Mouse (Mus musculus) lung, postnatal 0 days (tissue): Measurements from ENCODE around the gene Taf13.

Experiments used
- CTCF ChIP-seq: IDR thresholded peaks from 2 replicates; pipeline ENCODE4 v1.5.1; 2016; ENCODE audit warnings: antibody characterized with exemption, mild to moderate bottlenecking
- EP300 ChIP-seq: IDR thresholded peaks from 2 replicates; pipeline ENCODE4 v1.6.1; 2016; ENCODE audit warnings: antibody characterized with exemption, mild to moderate bottlenecking, control low read depth

DNA sequence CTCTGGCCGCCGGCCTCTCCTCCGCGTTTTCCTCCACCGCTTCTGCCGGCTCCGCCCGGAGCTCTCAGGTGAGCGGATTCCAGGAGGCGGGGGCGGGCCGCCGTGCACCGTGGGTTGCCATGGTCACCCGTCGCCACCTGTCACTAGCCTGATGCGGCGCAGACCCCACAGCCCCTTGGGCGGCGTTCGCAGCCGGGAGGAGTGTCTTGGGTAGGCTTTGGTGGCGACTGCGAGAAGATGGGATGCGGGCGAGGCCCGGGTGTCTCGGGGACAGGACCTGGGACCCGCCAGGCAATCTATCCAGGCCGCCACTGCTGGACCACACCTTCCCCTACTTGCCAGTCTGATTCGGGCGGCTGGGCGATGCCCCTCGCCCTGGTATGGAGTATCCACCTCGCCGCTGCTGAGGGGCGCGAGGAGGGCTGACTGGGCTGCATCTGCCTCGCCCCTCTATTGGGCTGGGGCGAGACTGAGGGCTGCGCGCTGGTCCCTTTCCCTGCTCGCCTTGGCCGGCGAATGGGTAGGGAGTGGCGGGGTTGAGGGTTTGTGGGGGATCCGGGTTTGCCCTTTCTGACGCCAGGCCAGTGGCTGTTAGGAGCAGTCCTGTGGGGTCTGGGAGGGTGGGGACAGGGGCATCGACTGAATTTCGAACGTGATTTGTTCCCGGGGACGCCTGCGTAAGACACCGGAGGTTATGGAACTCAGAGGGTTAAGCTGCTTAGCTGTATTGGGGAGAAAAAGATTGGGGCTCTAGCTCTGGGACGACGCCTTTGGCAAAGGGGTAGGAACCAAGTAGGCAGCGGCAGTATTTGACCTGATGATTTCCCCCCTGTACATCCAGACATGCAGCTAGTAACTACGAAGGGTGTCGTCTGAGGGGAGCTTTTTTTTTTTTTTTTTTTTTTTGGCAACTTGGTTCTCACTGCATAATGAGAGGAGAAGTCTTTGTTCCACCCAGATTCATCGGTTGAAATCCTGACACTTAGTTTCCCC lies 20.3 kb downstream of the Taf13 start:
- TF ChIP-seq CTCF (no peak), EP300 (no peak)
